Mouse (Mus musculus): ENCODE measurements around the gene Prss45. TPM values are rescaled to one million over a fixed set of nuclear protein-coding genes. Genes with fewer than 3 reads are reported as not detected.
A peak's percentile ranks its signal among the peaks of the same experiment; 100 is the strongest.

Gene Prss45
- polyA plus RNA-seq, 1 experiment from 2014 or later, result not detected

- Histone ChIP-seq H3K27ac (ENCODE audit: low read depth, low read length) (no peak overlapping the region), H3K9ac (ENCODE audit: low read length) (no peak overlapping the region), H3K36me3 (ENCODE audit: control insufficient read depth, insufficient read depth, low read length) (no peaks in the 10 kb centered on the region), H3K4me3 (ENCODE audit: low read depth, low read length) (no peak overlapping the region), H3K27me3 (ENCODE audit: control insufficient read depth, insufficient read depth, low read length) (no peaks in the 10 kb centered on the region), H3K9me3 (ENCODE audit: control insufficient read depth, low read length) (no peaks in the 10 kb centered on the region), H3K4me1 (replicated peaks; ENCODE audit: control insufficient read depth, insufficient read depth, low read length) (no peaks in the 10 kb centered on the region), H3K4me2 (ENCODE audit: low read depth, low read length, severe bottlenecking) (no peak overlapping the region)
- DNase-seq (ENCODE audit: low spot score), result no peak
- ATAC-seq (replicated peaks; ENCODE audit: low FRiP score), result no peak
- WGBS, result 82% methylated on average over 2 of the region's 2 CpGs
Observed at GRCm38 (mm10) chr9:110841438-110841837, 7.0 kb downstream of the Prss45 start.

- no peaks in the 10 kb centered on the region for H3K9me3 ChIP-seq (ENCODE audit: control insufficient read depth, low read length)
- no peak within 1 kb of the TSS for H3K9ac ChIP-seq (ENCODE audit: low read length)
- H3K4me2 ChIP-seq (ENCODE audit: low read depth, low read length, severe bottlenecking), result no peak within 1 kb of the TSS
- DNase-seq (ENCODE audit: low spot score), result no peak
- H3K27me3 ChIP-seq (ENCODE audit: control insufficient read depth, insufficient read depth, low read length), result no peaks in the 10 kb centered on the region
- H3K36me3 ChIP-seq (ENCODE audit: control insufficient read depth, insufficient read depth, low read length), result no peaks in the 10 kb centered on the region
- no peak within 1 kb of the TSS for H3K27ac ChIP-seq (ENCODE audit: low read depth, low read length)
- no peaks in the 10 kb centered on the region for H3K4me1 ChIP-seq (replicated peaks; ENCODE audit: control insufficient read depth, insufficient read depth, low read length)
- ATAC-seq (replicated peaks; ENCODE audit: low FRiP score), result no peak
- no peak within 1 kb of the TSS for H3K4me3 ChIP-seq (ENCODE audit: low read depth, low read length)
- WGBS, result 89% methylated on average over 10 of the region's 10 CpGs
Observed at GRCm38 (mm10) chr9:110844206-110844605, 9.8 kb downstream of the Prss45 start, which contains the start of gene Prss46. Gene Prss46, plus strand, starts transcription at chr9:110844506.

GRCm38 (mm10) chr9:110849162-110849561 lies 14.8 kb downstream of the Prss45 start:
- no peaks in the 10 kb centered on the region for H3K4me1 ChIP-seq (replicated peaks; ENCODE audit: control insufficient read depth, insufficient read depth, low read length)
- H3K27me3 ChIP-seq (ENCODE audit: control insufficient read depth, insufficient read depth, low read length), result no peaks in the 10 kb centered on the region
- no peak overlapping the region for H3K4me3 ChIP-seq (ENCODE audit: low read depth, low read length)
- no peak for DNase-seq (ENCODE audit: low spot score)
- no peaks in the 10 kb centered on the region for H3K9me3 ChIP-seq (ENCODE audit: control insufficient read depth, low read length)
- 80% methylated on average over 7 of the region's 7 CpGs for WGBS
- H3K4me2 ChIP-seq (ENCODE audit: low read depth, low read length, severe bottlenecking), result no peak overlapping the region
- no peak overlapping the region for H3K9ac ChIP-seq (ENCODE audit: low read length)
- no peak for ATAC-seq (replicated peaks; ENCODE audit: low FRiP score)
- H3K36me3 ChIP-seq (ENCODE audit: control insufficient read depth, insufficient read depth, low read length), result no peaks in the 10 kb centered on the region
- no peak overlapping the region for H3K27ac ChIP-seq (ENCODE audit: low read depth, low read length)

- no peak for DNase-seq (ENCODE audit: low spot score)
- Histone ChIP-seq H3K9ac (ENCODE audit: low read length) (no peak overlapping the region), H3K9me3 (ENCODE audit: control insufficient read depth, low read length) (no peaks in the 10 kb centered on the region), H3K4me1 (replicated peaks; ENCODE audit: control insufficient read depth, insufficient read depth, low read length) (0 out of 2 replicates have a peak, but pooled peaks cover 3% of the 10 kb centered on the region), H3K4me3 (ENCODE audit: low read depth, low read length) (no peak overlapping the region), H3K4me2 (ENCODE audit: low read depth, low read length, severe bottlenecking) (no peak overlapping the region), H3K36me3 (ENCODE audit: control insufficient read depth, insufficient read depth, low read length) (no peaks in the 10 kb centered on the region), H3K27ac (ENCODE audit: low read depth, low read length) (no peak overlapping the region), H3K27me3 (ENCODE audit: control insufficient read depth, insufficient read depth, low read length) (peaks cover 6% of the 10 kb centered on the region; the same call in 1 of the 2 replicates)
- 85% methylated on average over 7 of the region's 7 CpGs for WGBS
- ATAC-seq (replicated peaks; ENCODE audit: low FRiP score), result no peak
Observed at GRCm38 (mm10) chr9:110855903-110856302, 21.5 kb downstream of the Prss45 start.

- peaks cover 6% of the 10 kb centered on the region; the same call in 1 of the 2 replicates for H3K27me3 ChIP-seq (ENCODE audit: control insufficient read depth, insufficient read depth, low read length)
- H3K36me3 ChIP-seq (ENCODE audit: control insufficient read depth, insufficient read depth, low read length), result no peaks in the 10 kb centered on the region
- H3K9me3 ChIP-seq (ENCODE audit: control insufficient read depth, low read length), result no peaks in the 10 kb centered on the region
- no peak overlapping the region for H3K4me2 ChIP-seq (ENCODE audit: low read depth, low read length, severe bottlenecking)
- WGBS, result 77% methylated on average over 4 of the region's 4 CpGs
- no peak for DNase-seq (ENCODE audit: low spot score)
- 0 out of 2 replicates have a peak, but pooled peaks cover 3% of the 10 kb centered on the region for H3K4me1 ChIP-seq (replicated peaks; ENCODE audit: control insufficient read depth, insufficient read depth, low read length)
- no peak for ATAC-seq (replicated peaks; ENCODE audit: low FRiP score)
- no peak overlapping the region for H3K27ac ChIP-seq (ENCODE audit: low read depth, low read length)
- H3K9ac ChIP-seq (ENCODE audit: low read length), result no peak overlapping the region
- H3K4me3 ChIP-seq (ENCODE audit: low read depth, low read length), result no peak overlapping the region
Observed at GRCm38 (mm10) chr9:110856920-110857319, 22.5 kb downstream of the Prss45 start.

- 0 out of 2 replicates have a peak, but pooled peaks cover 3% of the 10 kb centered on the region for H3K4me1 ChIP-seq (replicated peaks; ENCODE audit: control insufficient read depth, insufficient read depth, low read length)
- peak within 1 kb of the TSS; percentile 25 for H3K4me3 ChIP-seq (ENCODE audit: low read depth, low read length)
- peaks cover 6% of the 10 kb centered on the region; the same call in 1 of the 2 replicates for H3K27me3 ChIP-seq (ENCODE audit: control insufficient read depth, insufficient read depth, low read length)
- H3K4me2 ChIP-seq (ENCODE audit: low read depth, low read length, severe bottlenecking), result peak within 1 kb of the TSS; percentile 52
- H3K36me3 ChIP-seq (ENCODE audit: control insufficient read depth, insufficient read depth, low read length), result no peaks in the 10 kb centered on the region
- peak within 1 kb of the TSS; percentile 35; the same call in 1 of the 2 replicates for H3K9ac ChIP-seq (ENCODE audit: low read length)
- no peak for ATAC-seq (replicated peaks; ENCODE audit: low FRiP score)
- peak; percentile 63 for DNase-seq (ENCODE audit: low spot score)
- WGBS, result 9% methylated on average over 43 of the region's 50 CpGs
- no peak within 1 kb of the TSS for H3K27ac ChIP-seq (ENCODE audit: low read depth, low read length)
- no peaks in the 10 kb centered on the region for H3K9me3 ChIP-seq (ENCODE audit: control insufficient read depth, low read length)
Observed at GRCm38 (mm10) chr9:110857781-110858472, 23.5 kb downstream of the Prss45 start, which contains the start of gene Prss50. Gene Prss50, plus strand, starts transcription at chr9:110857967.

GRCm38 (mm10) chr9:110858523-110858922 lies 24.1 kb downstream of the Prss45 start:
- Histone ChIP-seq H3K4me1 (replicated peaks; ENCODE audit: control insufficient read depth, insufficient read depth, low read length) (0 out of 2 replicates have a peak, but pooled peaks cover 3% of the 10 kb centered on the region), H3K36me3 (ENCODE audit: control insufficient read depth, insufficient read depth, low read length) (no peaks in the 10 kb centered on the region), H3K4me2 (ENCODE audit: low read depth, low read length, severe bottlenecking) (no peak overlapping the region), H3K9ac (ENCODE audit: low read length) (no peak overlapping the region), H3K4me3 (ENCODE audit: low read depth, low read length) (no peak overlapping the region), H3K27ac (ENCODE audit: low read depth, low read length) (no peak overlapping the region), H3K27me3 (ENCODE audit: control insufficient read depth, insufficient read depth, low read length) (peaks cover 6% of the 10 kb centered on the region; the same call in 1 of the 2 replicates), H3K9me3 (ENCODE audit: control insufficient read depth, low read length) (no peaks in the 10 kb centered on the region)
- 65% methylated on average over 5 of the region's 5 CpGs for WGBS
- DNase-seq (ENCODE audit: low spot score) (no peak), ATAC-seq (replicated peaks; ENCODE audit: low FRiP score) (no peak)

GRCm38 (mm10) chr9:110858967-110859596 lies 24.7 kb downstream of the Prss45 start:
- Histone ChIP-seq H3K4me3 (ENCODE audit: low read depth, low read length) (no peak overlapping the region), H3K9ac (ENCODE audit: low read length) (no peak overlapping the region), H3K27me3 (ENCODE audit: control insufficient read depth, insufficient read depth, low read length) (peaks cover 6% of the 10 kb centered on the region; the same call in 1 of the 2 replicates), H3K36me3 (ENCODE audit: control insufficient read depth, insufficient read depth, low read length) (no peaks in the 10 kb centered on the region), H3K27ac (ENCODE audit: low read depth, low read length) (no peak overlapping the region), H3K4me1 (replicated peaks; ENCODE audit: control insufficient read depth, insufficient read depth, low read length) (0 out of 2 replicates have a peak, but pooled peaks cover 3% of the 10 kb centered on the region), H3K4me2 (ENCODE audit: low read depth, low read length, severe bottlenecking) (no peak overlapping the region), H3K9me3 (ENCODE audit: control insufficient read depth, low read length) (no peaks in the 10 kb centered on the region)
- no peak for DNase-seq (ENCODE audit: low spot score)
- 92% methylated on average over 5 of the region's 5 CpGs for WGBS
- no peak for ATAC-seq (replicated peaks; ENCODE audit: low FRiP score)
